Mouse (Mus musculus) brain, embryonic 14.5 days (tissue): ENCODE data around the gene Snrpg.

ENCODE experiments used
- CTCF ChIP-seq: fragments of 200-500 bp; IDR thresholded peaks from 2 replicates; pipeline ENCODE4 v1.5.1; 2012; ENCODE audit warnings: inconsistent platforms, mild to moderate bottlenecking, moderate library complexity, borderline replicate concordance; ENCODE audit not compliant: insufficient read depth, insufficient read length; ENCODE audit errors: extremely low read depth
- POLR2A ChIP-seq: fragments of 200-500 bp; IDR thresholded peaks from 2 replicates; pipeline ENCODE4 v1.6.1; 2012; ENCODE audit warnings: mild to moderate bottlenecking, inconsistent platforms, borderline replicate concordance; ENCODE audit not compliant: poor library complexity, insufficient read depth, insufficient read length, severe bottlenecking; ENCODE audit errors: extremely low read depth

- TF ChIP-seq CTCF = no peak
- no peak for TF ChIP-seq POLR2A
Measured at GRCm38 (mm10) chr6:86370764-86371339, at the start of gene Snrpg.
